Mouse (Mus musculus) cerebellum, adult 2 months (tissue): Measurements from ENCODE around the gene Rdh16.

Experiments
- CTCF ChIP-seq: fragments of 200-500 bp; IDR thresholded peaks from 2 replicates; pipeline ENCODE4 v1.5.1; 2011; ENCODE audit warnings: low read depth, mild to moderate bottlenecking, control low read depth, low read length, moderate library complexity, borderline replicate concordance; ENCODE audit not compliant: insufficient read depth
- POLR2A ChIP-seq: fragments of 200-500 bp; IDR thresholded peaks from 2 replicates; pipeline ENCODE4 v1.6.1; 2011; ENCODE audit warnings: low read length, control low read depth, borderline replicate concordance; ENCODE audit not compliant: insufficient read depth

DNA sequence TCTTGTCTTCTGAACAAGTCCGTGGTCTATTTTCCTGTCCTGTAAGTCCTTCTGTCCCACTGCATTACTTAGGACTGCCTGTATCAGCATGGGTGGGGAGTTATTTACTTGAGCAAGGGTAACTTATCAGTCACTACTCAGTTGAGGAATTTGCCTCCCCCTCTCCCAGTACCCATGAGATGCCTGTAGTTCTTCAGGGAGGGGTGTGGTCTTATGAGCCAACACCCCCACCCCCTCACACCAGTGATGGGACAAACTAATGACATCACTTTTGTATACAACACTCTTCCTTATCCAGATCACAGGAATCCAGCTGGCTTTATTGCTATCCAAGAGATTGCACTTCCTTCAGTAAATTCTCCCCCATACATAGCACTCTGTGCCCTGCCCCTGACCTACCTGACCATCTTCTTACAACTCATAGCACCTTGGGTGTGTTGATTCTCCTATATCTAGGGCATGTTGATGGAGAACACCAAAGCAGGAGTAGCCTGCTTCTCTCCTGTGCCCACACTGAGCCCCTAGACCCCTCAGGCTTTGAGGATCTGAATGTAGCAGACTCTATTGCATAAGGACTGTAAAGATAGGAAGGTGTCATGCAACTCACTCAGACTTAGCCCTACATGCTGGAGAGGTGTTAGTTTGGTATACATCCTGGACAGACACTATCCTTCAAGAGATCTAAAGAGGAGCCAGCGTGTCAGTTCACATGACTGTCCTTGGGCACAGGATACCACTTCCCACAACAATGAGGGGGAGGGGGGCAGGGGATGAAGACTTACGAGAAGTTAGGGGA lies 77.5 kb downstream of the Rdh16 start:
- TF ChIP-seq CTCF, result no peak
- no peak for TF ChIP-seq POLR2A
